Mouse (Mus musculus) macrophage (primary cell): ENCODE results near the gene Gcnt7. TPM values are rescaled to one million over a fixed set of nuclear protein-coding genes. Genes with fewer than 3 reads are reported as not detected.
A peak's percentile ranks its signal among the peaks of the same experiment; 100 is the strongest.

Experiments
- H3K27ac ChIP-seq: fragments of 350-480 bp; formaldehyde crosslinking; 2 replicates; pipeline ENCODE4 v1.9.0; 2021
- H3K36me3 ChIP-seq: fragments of 350-480 bp; formaldehyde crosslinking; 2 replicates; pipeline ENCODE4 v1.9.0; 2021; ENCODE audit errors: inconsistent target
- H3K4me3 ChIP-seq: fragments of 350-480 bp; formaldehyde crosslinking; 2 replicates; pipeline ENCODE4 v1.9.0; 2021; ENCODE audit errors: inconsistent target
- H3K79me2 ChIP-seq: fragments of 350-480 bp; formaldehyde crosslinking; 2 replicates; pipeline ENCODE4 v1.9.0; 2021; ENCODE audit errors: inconsistent target
- WGBS: methylation state at CpG from one replicate; pipeline ENCODE4 v1.1.7; 2026; ENCODE audit warnings: inconsistent platforms; ENCODE audit not compliant: missing documents; 5-methylcytosine and 5-hydroxymethylcytosine counted together
- polyA plus RNA-seq: library from polyadenylated mRNA; stranded (reverse); fragments of 250-400 nt; gene quantifications from 3 replicates; pipeline ENCODE4 v1.2.4, GENCODE M21; 2018; ENCODE audit warnings: inconsistent platforms

The Gcnt7 gene
- polyA plus RNA-seq, 1 experiment from 2014 or later, result not detected

DNA sequence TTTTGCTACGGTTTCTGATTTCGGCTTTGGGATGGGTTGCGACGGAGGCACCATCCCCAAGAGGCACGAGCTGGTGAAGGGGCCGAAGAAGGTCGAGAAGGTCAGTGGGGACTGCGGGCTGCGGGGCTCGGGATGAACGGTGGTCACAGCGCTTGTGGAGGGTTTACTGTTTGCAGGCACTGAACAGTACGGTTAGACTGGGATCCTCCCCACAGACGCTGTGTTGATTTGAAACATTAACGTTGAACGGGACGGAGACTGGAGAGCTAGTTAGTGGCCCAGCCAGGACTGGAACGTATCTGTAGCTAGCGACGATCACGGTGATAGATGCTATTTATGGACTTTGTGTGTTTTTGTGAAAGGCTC lies 17.8 kb downstream of the Gcnt7 start:
- H3K79me2 ChIP-seq, result peaks cover 57% of the 10 kb centered on the region
- peak overlapping the region; percentile 99 for H3K4me3 ChIP-seq
- WGBS, result under 1% methylated on average over 21 of the region's 21 CpGs
- peak overlapping the region; percentile 81 for H3K27ac ChIP-seq
- peaks cover 21% of the 10 kb centered on the region for H3K36me3 ChIP-seq

DNA sequence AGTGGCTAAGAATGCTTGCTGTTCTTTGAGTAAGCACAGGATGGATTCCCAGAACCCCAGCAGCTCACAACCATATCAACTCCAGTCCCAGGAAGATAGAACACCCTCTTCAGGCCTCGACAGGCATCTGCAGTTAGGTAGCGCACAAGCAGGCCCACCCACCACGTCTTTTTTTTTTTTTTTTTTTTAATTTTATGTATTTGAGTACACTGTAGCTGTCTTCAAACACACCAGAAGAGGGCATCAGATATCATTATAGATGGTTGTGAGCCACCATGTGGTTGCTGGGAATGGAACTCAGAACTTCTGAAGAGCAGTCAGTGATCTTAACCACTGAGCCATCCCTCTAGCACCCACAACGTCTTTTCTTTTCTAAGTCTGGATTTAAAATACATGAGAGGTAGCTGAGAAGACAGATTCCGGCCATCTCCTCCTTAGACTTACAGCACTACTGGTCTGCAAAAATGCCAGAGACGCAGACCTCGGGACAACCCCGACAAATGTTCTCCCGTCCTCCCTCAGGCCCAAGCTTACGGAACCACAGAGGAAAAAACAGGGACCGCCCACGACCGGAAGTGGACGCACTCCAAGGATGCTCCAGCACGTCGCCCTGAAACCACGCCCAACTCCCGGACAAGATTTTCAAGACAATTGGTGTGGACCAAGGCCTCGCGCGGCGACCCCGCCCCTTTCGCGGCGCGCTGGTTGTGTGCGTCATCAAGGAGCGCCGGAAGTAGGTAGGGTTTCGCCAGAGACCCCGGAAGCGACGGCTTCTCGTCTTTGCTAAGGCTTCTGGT lies 18.4 kb downstream of the Gcnt7 start, which contains the start of gene Rtf2:
Gene Rtf2, plus strand, starts transcription at position 714 of the 797 bp plus-strand sequence.
- H3K27ac ChIP-seq, result peak within 1 kb of the TSS; percentile 81
- 2% methylated on average over 35 of the region's 35 CpGs for WGBS
- peaks cover 15% of the 10 kb centered on the region for H3K36me3 ChIP-seq
- peaks cover 51% of the 10 kb centered on the region for H3K79me2 ChIP-seq
- H3K4me3 ChIP-seq, result peak within 1 kb of the TSS; percentile 99

- peaks cover 25% of the 10 kb centered on the region for H3K79me2 ChIP-seq
- no peak overlapping the region for H3K4me3 ChIP-seq
- 3% methylated on average over 16 of the region's 16 CpGs for WGBS
- H3K36me3 ChIP-seq, result no peaks in the 10 kb centered on the region
- H3K27ac ChIP-seq, result peak overlapping the region; percentile 91
These were observed 20.9 kb downstream of the Gcnt7 start for GRCm38 (mm10) chr2:172437371-172437952.

- Histone ChIP-seq H3K79me2 (no peaks in the 10 kb centered on the region), H3K36me3 (no peaks in the 10 kb centered on the region), H3K4me3 (no peak overlapping the region), H3K27ac (no peak overlapping the region)
- WGBS, result 19% methylated on average over 5 of the region's 5 CpGs
These were observed 24.6 kb downstream of the Gcnt7 start for GRCm38 (mm10) chr2:172433746-172434145.

DNA sequence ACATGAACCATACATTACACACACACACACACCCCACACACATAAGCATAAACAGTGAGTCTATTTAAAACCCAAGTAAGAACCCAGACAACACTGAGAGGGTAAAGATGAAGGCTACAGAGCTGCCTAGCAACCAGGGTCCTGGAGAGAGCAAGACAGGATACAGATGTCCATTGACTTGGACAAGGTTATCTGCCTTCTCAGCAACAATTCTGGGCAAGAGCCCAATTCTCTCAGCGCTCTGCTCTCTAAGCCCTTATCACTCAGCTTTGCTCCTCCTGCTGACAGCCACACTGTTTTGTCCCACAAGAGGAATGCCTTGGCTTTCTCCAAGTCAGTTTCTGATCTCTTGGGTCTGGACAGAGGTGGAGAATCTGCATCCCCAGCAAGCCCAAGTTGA lies 27.8 kb downstream of the Gcnt7 start:
- Histone ChIP-seq H3K79me2 (no peaks in the 10 kb centered on the region), H3K27ac (no peak overlapping the region), H3K36me3 (no peaks in the 10 kb centered on the region), H3K4me3 (no peak overlapping the region)
- WGBS, result 57% methylated on average over 1 of the region's 1 CpGs

GRCm38 (mm10) chr2:172418208-172418607 lies 40.2 kb downstream of the Gcnt7 start:
- Histone ChIP-seq H3K79me2 (no peaks in the 10 kb centered on the region), H3K27ac (no peak overlapping the region), H3K36me3 (no peaks in the 10 kb centered on the region), H3K4me3 (no peak overlapping the region)
- WGBS, result 94% methylated on average over 5 of the region's 5 CpGs

GRCm38 (mm10) chr2:172416876-172417275 lies 41.5 kb downstream of the Gcnt7 start:
- H3K4me3 ChIP-seq, result no peak overlapping the region
- no peaks in the 10 kb centered on the region for H3K36me3 ChIP-seq
- H3K27ac ChIP-seq, result no peak overlapping the region
- 96% methylated on average over 5 of the region's 5 CpGs for WGBS
- no peaks in the 10 kb centered on the region for H3K79me2 ChIP-seq

DNA sequence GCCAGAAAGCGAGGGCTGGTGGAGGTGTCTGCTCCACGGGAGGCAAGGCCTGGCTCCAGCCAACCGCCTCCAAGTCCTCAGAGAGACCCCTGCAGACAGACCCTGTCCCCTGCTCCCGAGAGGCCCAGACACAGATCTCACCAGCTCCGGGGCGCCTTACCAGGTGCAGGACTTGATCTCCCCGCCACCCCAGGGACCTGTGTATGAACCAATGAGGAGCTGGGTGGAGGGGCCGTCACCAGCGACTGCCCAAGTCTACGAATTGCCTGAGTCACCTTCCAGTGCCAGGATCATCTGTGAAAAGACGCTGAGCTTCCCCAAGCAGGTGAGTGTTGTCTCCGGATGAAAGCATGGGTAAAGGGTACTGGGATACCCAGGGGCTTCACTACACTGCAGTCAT lies 42.2 kb downstream of the Gcnt7 start:
- Histone ChIP-seq H3K79me2 (no peaks in the 10 kb centered on the region), H3K4me3 (no peak overlapping the region), H3K27ac (no peak overlapping the region), H3K36me3 (no peaks in the 10 kb centered on the region)
- WGBS, result 95% methylated on average over 11 of the region's 12 CpGs

GRCm38 (mm10) chr2:172413894-172414293 lies 44.5 kb downstream of the Gcnt7 start:
- no peaks in the 10 kb centered on the region for H3K79me2 ChIP-seq
- 90% methylated on average over 5 of the region's 5 CpGs for WGBS
- no peaks in the 10 kb centered on the region for H3K36me3 ChIP-seq
- H3K27ac ChIP-seq, result no peak overlapping the region
- no peak overlapping the region for H3K4me3 ChIP-seq

GRCm38 (mm10) chr2:172413273-172413672 lies 45.1 kb downstream of the Gcnt7 start:
- no peak overlapping the region for H3K27ac ChIP-seq
- no peak overlapping the region for H3K4me3 ChIP-seq
- no peaks in the 10 kb centered on the region for H3K79me2 ChIP-seq
- no peaks in the 10 kb centered on the region for H3K36me3 ChIP-seq
- 87% methylated on average over 4 of the region's 4 CpGs for WGBS

- 32% methylated on average over 9 of the region's 9 CpGs for WGBS
- Histone ChIP-seq H3K4me3 (no peak overlapping the region), H3K36me3 (no peaks in the 10 kb centered on the region), H3K79me2 (no peaks in the 10 kb centered on the region), H3K27ac (no peak overlapping the region)
These were observed 45.9 kb downstream of the Gcnt7 start for GRCm38 (mm10) chr2:172412454-172412853.

DNA sequence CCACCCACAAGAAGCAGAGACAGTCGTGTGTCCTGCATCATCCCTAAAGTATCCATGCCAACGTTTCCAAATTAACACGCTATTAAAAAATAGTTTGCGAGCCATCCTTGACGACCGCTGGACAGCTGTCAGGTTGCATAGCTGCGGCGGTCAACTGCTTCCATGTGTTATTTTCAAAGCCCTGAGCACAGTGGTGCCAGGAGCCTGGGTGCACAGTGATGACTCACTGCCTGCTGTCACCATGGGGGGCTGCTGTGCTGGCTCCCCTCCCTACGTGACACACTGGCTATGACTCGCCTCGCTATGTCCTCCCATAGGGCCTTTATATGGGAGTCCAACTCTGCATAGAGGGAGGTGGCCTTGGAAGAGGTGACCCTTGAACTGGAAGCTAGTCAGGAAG lies 47.3 kb downstream of the Gcnt7 start:
- WGBS, result 90% methylated on average over 11 of the region's 11 CpGs
- Histone ChIP-seq H3K27ac (no peak overlapping the region), H3K79me2 (no peaks in the 10 kb centered on the region), H3K36me3 (no peaks in the 10 kb centered on the region), H3K4me3 (no peak overlapping the region)

DNA sequence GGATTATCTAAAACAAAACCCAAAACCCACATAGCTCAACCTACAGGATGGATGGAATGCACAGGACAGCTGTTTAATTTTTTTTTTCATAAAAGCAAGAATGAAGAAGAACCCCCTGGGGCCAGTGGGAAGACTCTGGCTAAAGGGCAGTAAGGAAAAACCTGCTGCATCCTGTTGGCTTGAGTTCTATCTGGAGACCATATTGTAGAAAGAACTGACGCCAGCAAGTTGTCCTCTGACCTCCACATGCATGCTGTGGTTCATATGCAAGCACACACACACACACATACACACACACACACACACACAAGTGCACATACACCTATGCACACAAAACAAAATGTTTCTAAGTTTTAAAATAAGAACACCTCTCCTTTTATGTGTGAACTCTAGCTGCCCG lies 47.7 kb downstream of the Gcnt7 start:
- Histone ChIP-seq H3K4me3 (no peak overlapping the region), H3K27ac (no peak overlapping the region), H3K79me2 (no peaks in the 10 kb centered on the region), H3K36me3 (no peaks in the 10 kb centered on the region)
- 88% methylated on average over 1 of the region's 2 CpGs for WGBS

- no peak overlapping the region for H3K27ac ChIP-seq
- H3K36me3 ChIP-seq, result no peaks in the 10 kb centered on the region
- H3K79me2 ChIP-seq, result no peaks in the 10 kb centered on the region
- no peak overlapping the region for H3K4me3 ChIP-seq
- 85% methylated on average over 2 of the region's 2 CpGs for WGBS
These were observed 50.9 kb downstream of the Gcnt7 start for GRCm38 (mm10) chr2:172407499-172407898.

GRCm38 (mm10) chr2:172406173-172406572 lies 52.2 kb downstream of the Gcnt7 start:
- WGBS, result 32% methylated on average over 4 of the region's 4 CpGs
- H3K27ac ChIP-seq, result peak overlapping the region; percentile 46
- no peaks in the 10 kb centered on the region for H3K79me2 ChIP-seq
- H3K4me3 ChIP-seq, result no peak overlapping the region
- no peaks in the 10 kb centered on the region for H3K36me3 ChIP-seq
